Mouse (Mus musculus) kidney, adult 10 weeks (tissue): ENCODE measurements around the gene Vmn2r105. TPM values are rescaled to one million over a fixed set of nuclear protein-coding genes. Genes with fewer than 3 reads are reported as not detected.

Experiments
- polyA plus RNA-seq: library from polyadenylated mRNA; stranded (reverse); fragments of 350-450 nt; fragmentation: Illumina TruSeq; extraction: RNeasy Lipid Tissue Mini Kit (QIAGEN cat#74804); gene quantifications from one replicate; pipeline ENCODE4 v1.2.3, GENCODE M21; 2014; ENCODE audit warnings: low read depth, low replicate concordance

Gene Vmn2r105
- not detected for polyA plus RNA-seq

GRCm38 (mm10) chr17:20234952-20235351 is at the start of gene Vmn2r105:
TSS of gene Vmn2r105 (minus strand) at chr17:20235052.

GRCm38 (mm10) chr17:20182997-20183396 is 51.9 kb downstream of the Vmn2r105 start, which contains the start of gene Fpr-rs6:
TSS of gene Fpr-rs6 (minus strand) at chr17:20183097.

Other genes starting within 250 kb of the Vmn2r105 start
- gene Vmn2r104, start 186.7 kb downstream of the Vmn2r105 start, polyA plus RNA-seq, result not detected
- not detected for gene Fpr-rs7, start 120.8 kb downstream of the Vmn2r105 start, polyA plus RNA-seq
- not detected for gene Fpr-rs6, start 52.0 kb downstream of the Vmn2r105 start, polyA plus RNA-seq
- not detected for gene Vmn2r106, start 50.5 kb upstream of the Vmn2r105 start, polyA plus RNA-seq
- not detected for gene Vmn2r107, start 110.2 kb upstream of the Vmn2r105 start, polyA plus RNA-seq
- gene Vmn1r224, start 179.1 kb upstream of the Vmn2r105 start, polyA plus RNA-seq, result not detected
- gene Vmn2r108, start 246.3 kb upstream of the Vmn2r105 start, polyA plus RNA-seq, result not detected